In the genomic region with DNA sequence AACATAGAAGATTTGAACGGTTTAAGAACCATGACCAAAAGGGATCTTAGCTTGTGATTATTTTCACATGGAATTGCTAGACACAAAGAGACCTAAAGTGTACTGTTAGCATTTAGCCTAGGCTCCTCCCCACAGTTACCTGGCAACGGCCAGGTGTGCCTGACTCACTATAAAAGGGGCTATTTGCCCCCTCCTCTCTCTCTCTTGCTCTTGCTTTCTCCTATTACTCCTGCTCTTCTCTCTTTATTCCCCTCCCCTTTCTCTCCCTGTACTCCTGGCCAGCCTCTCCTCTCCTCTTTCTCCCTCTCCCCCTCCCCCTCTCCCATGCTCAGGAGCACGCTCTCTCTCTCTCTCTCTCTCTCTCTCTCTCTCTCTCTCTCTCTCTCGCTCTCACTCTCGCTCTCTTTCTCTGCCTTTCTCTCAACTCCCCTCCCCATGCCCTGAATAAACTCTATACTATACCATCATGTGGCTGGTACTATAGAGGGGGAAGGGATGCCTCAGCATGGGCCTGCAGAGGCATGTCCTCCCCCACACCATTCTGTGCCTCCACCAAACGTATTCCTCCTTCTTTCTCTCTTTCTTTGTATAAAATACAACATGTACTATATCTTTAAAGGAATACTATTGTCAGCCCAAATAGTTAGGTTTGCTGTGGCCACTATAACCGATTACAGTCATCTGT, we compare ENCODE assay signal across 31 mouse cellular contexts.
A peak's percentile ranks its signal among the peaks of the same experiment; 100 is the strongest.
DNase-seq lines count a peak whose midpoint lies in the region; ATAC-seq and TF ChIP-seq lines count a peak whose summit lies in the region.
"Had no signal": no experiment of that assay in that cellular context is flagged by ENCODE, and none has a peak within 500 bp of the region (broad histone marks: within the 10 kb centered on the region; RNA-seq: fewer than 3 reads in every experiment).

No protein-coding gene starts in this region.

- no peaks in the 10 kb centered on the region for H3K4me1 ChIP-seq in embryonic facial prominence, embryonic 11.5 days (ENCODE audit: control insufficient read depth, insufficient read depth, low read length)
- 0 out of 2 replicates have a peak, but pooled peaks cover 5% of the 10 kb centered on the region for H3K4me1 ChIP-seq in embryonic facial prominence, embryonic 10.5 days
- no peaks in the 10 kb centered on the region for H3K4me1 ChIP-seq in kidney, embryonic 15.5 days
- peaks cover 2% of the 10 kb centered on the region; the same call in 1 of the 2 replicates for H3K4me1 ChIP-seq in midbrain, embryonic 13.5 days (replicated peaks)
- no peaks in the 10 kb centered on the region for H3K4me1 ChIP-seq in midbrain, postnatal 0 days (ENCODE audit: insufficient read depth, low read length)
- H3K4me1 ChIP-seq: embryonic facial prominence, embryonic 15.5 days; heart, embryonic 12.5 days; intestine, embryonic 15.5 days; liver, embryonic 15.5 days; lung, embryonic 15.5 days had no signal

- intact Hi-C loops in left cerebral cortex, postnatal 4 days (cut with DNase I) = no loop called here

- H3K4me2 ChIP-seq in embryonic facial prominence, embryonic 11.5 days (ENCODE audit: low read depth, low read length) = no peak overlapping the region
- no peak overlapping the region for H3K4me2 ChIP-seq in kidney, embryonic 15.5 days
- no peak overlapping the region for H3K4me2 ChIP-seq in midbrain, embryonic 13.5 days (replicated peaks)
- H3K4me2 ChIP-seq in midbrain, postnatal 0 days (ENCODE audit: low read depth, low read length, poor library complexity, severe bottlenecking) = no peak overlapping the region
- H3K4me2 ChIP-seq: embryonic facial prominence, embryonic 15.5 days; heart, embryonic 12.5 days; intestine, embryonic 15.5 days; liver, embryonic 15.5 days; lung, embryonic 15.5 days had no signal

- H3K27me3 ChIP-seq in embryonic facial prominence, embryonic 11.5 days (ENCODE audit: control insufficient read depth, insufficient read depth, low read length) = no peaks in the 10 kb centered on the region
- H3K27me3 ChIP-seq in embryonic facial prominence, embryonic 10.5 days (replicated peaks; ENCODE audit: low read depth, poor library complexity, severe bottlenecking) = no peaks in the 10 kb centered on the region
- no peaks in the 10 kb centered on the region for H3K27me3 ChIP-seq in kidney, embryonic 15.5 days
- H3K27me3 ChIP-seq in midbrain, embryonic 13.5 days = no peaks in the 10 kb centered on the region
- no peaks in the 10 kb centered on the region for H3K27me3 ChIP-seq in midbrain, postnatal 0 days (ENCODE audit: insufficient read depth, low read length)
- H3K27me3 ChIP-seq: CH12.LX; embryonic facial prominence, embryonic 15.5 days; heart, embryonic 12.5 days; intestine, embryonic 15.5 days; liver, embryonic 15.5 days; lung, embryonic 15.5 days had no signal

- TF ChIP-seq CTCF in midbrain, postnatal 0 days (IDR thresholded peaks at IDR 0.05) = no peak

- DNase-seq in embryonic facial prominence, embryonic 11.5 days (ENCODE audit: low spot score) = peak; percentile 7
- no peak for DNase-seq in embryonic facial prominence, embryonic 10.5 days (ENCODE audit: low spot score)
- no peak for DNase-seq in kidney, postnatal 25 days
- DNase-seq in midbrain, postnatal 0 days (ENCODE audit: low spot score) = no peak
- DNase-seq in left cerebral cortex, postnatal 4 days = no peak
- no peak for DNase-seq in right cerebral cortex, postnatal 36 days (ENCODE audit: low spot score in 2 of 2)
- DNase-seq: adrenal gland, postnatal 10 days; cerebellum, adult 8-10 months; cerebellum, postnatal 25 days; gastrocnemius, adult 2 months; gastrocnemius, postnatal 36 days; heart, adult 2 months; heart, postnatal 4 days; kidney, adult 2 months; layer of hippocampus, postnatal 36 days; lung, postnatal 36 days; right cerebral cortex, postnatal 14 days; thymus, adult 18-20 months; thymus, postnatal 25 days had no signal

- H3K36me3 ChIP-seq in embryonic facial prominence, embryonic 11.5 days (replicated peaks; ENCODE audit: control insufficient read depth, insufficient read depth, low read depth, low read length) = no peaks in the 10 kb centered on the region
- H3K36me3 ChIP-seq in embryonic facial prominence, embryonic 10.5 days (replicated peaks) = no peaks in the 10 kb centered on the region
- no peaks in the 10 kb centered on the region for H3K36me3 ChIP-seq in kidney, embryonic 15.5 days
- H3K36me3 ChIP-seq in midbrain, embryonic 13.5 days = no peaks in the 10 kb centered on the region
- H3K36me3 ChIP-seq in midbrain, postnatal 0 days (ENCODE audit: insufficient read depth, low read length) = no peaks in the 10 kb centered on the region
- H3K36me3 ChIP-seq: embryonic facial prominence, embryonic 15.5 days; G1E; heart, embryonic 12.5 days; intestine, embryonic 15.5 days; liver, embryonic 15.5 days; lung, embryonic 15.5 days had no signal

- no peak overlapping the region for H3K9ac ChIP-seq in embryonic facial prominence, embryonic 11.5 days (replicated peaks; ENCODE audit: low read length)
- no peak overlapping the region for H3K9ac ChIP-seq in kidney, embryonic 15.5 days
- H3K9ac ChIP-seq in midbrain, embryonic 13.5 days (replicated peaks) = no peak overlapping the region
- no peak overlapping the region for H3K9ac ChIP-seq in midbrain, postnatal 0 days (replicated peaks; ENCODE audit: low read length, poor library complexity, severe bottlenecking)
- H3K9ac ChIP-seq: embryonic facial prominence, embryonic 15.5 days; heart, embryonic 12.5 days; intestine, embryonic 15.5 days; liver, embryonic 15.5 days; lung, embryonic 15.5 days had no signal

- WGBS in embryonic facial prominence, embryonic 11.5 days = 61% methylated on average over 7 of the region's 7 CpGs
- WGBS in embryonic facial prominence, embryonic 10.5 days = 53% methylated on average over 7 of the region's 7 CpGs
- WGBS in kidney, embryonic 15.5 days = 62% methylated on average over 7 of the region's 7 CpGs
- WGBS in midbrain, embryonic 13.5 days = 50% methylated on average over 7 of the region's 7 CpGs
- WGBS in midbrain, postnatal 0 days = 49% methylated on average over 7 of the region's 7 CpGs

- no peaks in the 10 kb centered on the region for H3K9me3 ChIP-seq in embryonic facial prominence, embryonic 11.5 days (replicated peaks; ENCODE audit: control insufficient read depth, low read length)
- H3K9me3 ChIP-seq in embryonic facial prominence, embryonic 10.5 days = no peaks in the 10 kb centered on the region
- H3K9me3 ChIP-seq in kidney, embryonic 15.5 days (replicated peaks) = no peaks in the 10 kb centered on the region; the same call in 1 of the 2 replicates
- H3K9me3 ChIP-seq in midbrain, embryonic 13.5 days = no peaks in the 10 kb centered on the region
- no peaks in the 10 kb centered on the region for H3K9me3 ChIP-seq in midbrain, postnatal 0 days (ENCODE audit: low read length)
- H3K9me3 ChIP-seq: embryonic facial prominence, embryonic 15.5 days; intestine, embryonic 15.5 days; liver, embryonic 15.5 days; lung, embryonic 15.5 days had no signal

- no peak overlapping the region for H3K4me3 ChIP-seq in embryonic facial prominence, embryonic 11.5 days (ENCODE audit: low read depth, low read length)
- H3K4me3 ChIP-seq in embryonic facial prominence, embryonic 10.5 days = no peak overlapping the region
- H3K4me3 ChIP-seq in kidney, embryonic 15.5 days (replicated peaks) = no peak overlapping the region
- H3K4me3 ChIP-seq in midbrain, embryonic 13.5 days (replicated peaks) = no peak overlapping the region
- H3K4me3 ChIP-seq in midbrain, postnatal 0 days (ENCODE audit: low read depth, low read length) = no peak overlapping the region
- H3K4me3 ChIP-seq: embryonic facial prominence, embryonic 15.5 days; gastrocnemius, adult 2 months; heart, adult 2 months; heart, embryonic 12.5 days; intestine, embryonic 15.5 days; liver, embryonic 15.5 days; lung, embryonic 15.5 days had no signal

- H3K27ac ChIP-seq in embryonic facial prominence, embryonic 11.5 days (replicated peaks; ENCODE audit: low read depth, low read length) = no peak overlapping the region
- no peak overlapping the region for H3K27ac ChIP-seq in embryonic facial prominence, embryonic 10.5 days (replicated peaks)
- H3K27ac ChIP-seq in kidney, embryonic 15.5 days = no peak overlapping the region
- no peak overlapping the region for H3K27ac ChIP-seq in midbrain, embryonic 13.5 days
- H3K27ac ChIP-seq in midbrain, postnatal 0 days (ENCODE audit: low read depth, low read length) = no peak overlapping the region
- H3K27ac ChIP-seq: embryonic facial prominence, embryonic 15.5 days; gastrocnemius, adult 2 months; heart, adult 2 months; hindbrain, postnatal 0 days; intestine, embryonic 15.5 days; kidney, postnatal 0 days; liver, embryonic 15.5 days; lung, embryonic 15.5 days had no signal

- peak; percentile 62 for ATAC-seq in embryonic facial prominence, embryonic 11.5 days (replicated peaks; ENCODE audit: insufficient number of reproducible peaks, low FRiP score, low TSS enrichment, low read depth)
- 0 out of 2 replicates have a peak, but pooled peaks have one; percentile 25 for ATAC-seq in kidney, embryonic 15.5 days (replicated peaks; ENCODE audit: low FRiP score)
- peak; percentile 63 for ATAC-seq in midbrain, embryonic 13.5 days
- ATAC-seq in midbrain, postnatal 0 days (ENCODE audit: low FRiP score) = no peak
- ATAC-seq: forebrain, embryonic 14.5 days; hindbrain, postnatal 0 days; intestine, embryonic 15.5 days had no signal
